Comparison of ENCODE assay signal across 21 mouse cellular contexts in genomic region chr6:55536469-55536868, GRCm38 (mm10).
A peak's percentile ranks its signal among the peaks of the same experiment; 100 is the strongest.
DNase-seq lines count a peak whose midpoint lies in the region; ATAC-seq lines count a peak whose summit lies in the region.
"Had no signal": no experiment of that assay in that cellular context is flagged by ENCODE, and none has a peak within 500 bp of the region (broad histone marks: within the 10 kb centered on the region; RNA-seq: fewer than 3 reads in every experiment).

No protein-coding gene starts in this region.

- no peak overlapping the region for H3K4me2 ChIP-seq in hindbrain, embryonic 13.5 days
- H3K4me2 ChIP-seq: heart, embryonic 11.5 days; hindbrain, embryonic 15.5 days had no signal

- no peaks in the 10 kb centered on the region for H3K27me3 ChIP-seq in hindbrain, embryonic 13.5 days

- no peak overlapping the region; the same call in 1 of the 2 replicates for H3K4me3 ChIP-seq in macrophage (ENCODE audit: inconsistent target)
- H3K4me3 ChIP-seq in hindbrain, embryonic 13.5 days: no peak overlapping the region
- H3K4me3 ChIP-seq: hindbrain, embryonic 15.5 days had no signal

- no peaks in the 10 kb centered on the region for H3K79me2 ChIP-seq in macrophage (ENCODE audit: inconsistent target)

- H3K27ac ChIP-seq in macrophage: peak overlapping the region; percentile 84
- H3K27ac ChIP-seq in hindbrain, embryonic 13.5 days: no peak overlapping the region
- H3K27ac ChIP-seq: hindbrain, embryonic 15.5 days had no signal

- intact Hi-C loops in heart, postnatal 10 days (cut with DNase I): no loop called here

- WGBS in macrophage (ENCODE audit: missing documents): 6% methylated on average over 2 of the region's 2 CpGs
- 86% methylated on average over 2 of the region's 2 CpGs for WGBS in hindbrain, embryonic 13.5 days

- peak; percentile 94 for ATAC-seq in common myeloid progenitor, adult 5-6 weeks (replicated peaks; ENCODE audit: low read depth, poor library complexity, severe bottlenecking)
- no peak for ATAC-seq in hindbrain, embryonic 13.5 days (ENCODE audit: low FRiP score)
- ATAC-seq: CD4-positive, CD25-positive, alpha-beta regulatory T cell, adult 4 months; forebrain, embryonic 14.5 days; forebrain, postnatal 0 days had no signal

- H3K4me1 ChIP-seq in hindbrain, embryonic 13.5 days (replicated peaks): peaks cover 12% of the 10 kb centered on the region

- no peak overlapping the region for H3K9ac ChIP-seq in hindbrain, embryonic 13.5 days
- H3K9ac ChIP-seq: forebrain, postnatal 0 days; hindbrain, embryonic 15.5 days had no signal

- no peaks in the 10 kb centered on the region for H3K9me3 ChIP-seq in hindbrain, embryonic 13.5 days
- H3K9me3 ChIP-seq: hindbrain, embryonic 15.5 days had no signal

- DNase-seq in heart, adult 11 months: peak; percentile 15
- DNase-seq in heart, postnatal 10 days: no peak
- no peak for DNase-seq in kidney, postnatal 25 days
- no peak for DNase-seq in urinary bladder, postnatal 4 days (ENCODE audit: low spot score in 2 of 2)
- DNase-seq: adrenal gland, adult 8-10 months; adrenal gland, postnatal 25 days; cerebellum, adult 11-12 months; cerebellum, adult 8-10 months; cerebellum, postnatal 10 days; cerebellum, postnatal 36 days; forebrain, postnatal 0 days; gastrocnemius, postnatal 10 days; gastrocnemius, postnatal 36 days; heart, postnatal 36 days had no signal

- no peaks in the 10 kb centered on the region for H3K36me3 ChIP-seq in macrophage (ENCODE audit: inconsistent target)
- no peaks in the 10 kb centered on the region for H3K36me3 ChIP-seq in hindbrain, embryonic 13.5 days
- H3K36me3 ChIP-seq: hindbrain, embryonic 15.5 days had no signal
